9 mouse cellular contexts compared by ENCODE assay signal in genomic region chr2:127722176-127722892, GRCm38 (mm10). TPM values are rescaled to one million over a fixed set of nuclear protein-coding genes. Genes with fewer than 3 reads are reported as not detected.
DNase-seq lines count a peak whose midpoint lies in the region; ATAC-seq and TF ChIP-seq lines count a peak whose summit lies in the region.
"Had no signal": no experiment of that assay in that cellular context is flagged by ENCODE, and none has a peak within 500 bp of the region (broad histone marks: within the 10 kb centered on the region; RNA-seq: fewer than 3 reads in every experiment).

No protein-coding gene starts in this region.

- no peaks in the 10 kb centered on the region for H3K9me3 ChIP-seq in hindbrain, embryonic 12.5 days (replicated peaks)
- H3K9me3 ChIP-seq in hindbrain, embryonic 13.5 days = no peaks in the 10 kb centered on the region
- H3K9me3 ChIP-seq: midbrain, embryonic 12.5 days had no signal

- H3K9ac ChIP-seq in hindbrain, embryonic 12.5 days = no peak overlapping the region
- no peak overlapping the region for H3K9ac ChIP-seq in hindbrain, embryonic 13.5 days
- H3K9ac ChIP-seq in heart, adult 2 months (ENCODE audit: low read depth, low read length) = no peak overlapping the region
- H3K9ac ChIP-seq: midbrain, embryonic 12.5 days had no signal

- TF ChIP-seq EP300 in heart, adult 2 months (IDR thresholded peaks at IDR 0.05; ENCODE audit: insufficient read depth, low read depth, low read length) = no peak

- peak overlapping the region; percentile 55; the same call in 1 of the 2 replicates for H3K27ac ChIP-seq in hindbrain, embryonic 12.5 days
- no peak overlapping the region for H3K27ac ChIP-seq in hindbrain, embryonic 13.5 days
- peak overlapping the region; percentile 64 for H3K27ac ChIP-seq in heart, adult 2 months
- H3K27ac ChIP-seq: midbrain, embryonic 12.5 days had no signal

- peak; percentile 31 to 73 for DNase-seq in cerebellum, postnatal 4 days (ENCODE audit: low spot score in 2 of 2)
- peak; percentile 75 to 87 for DNase-seq in heart, adult 2 months
- peak; percentile 73 for DNase-seq in kidney, adult 8-10 months
- DNase-seq in left cerebral cortex, postnatal 4 days = peak; percentile 88
- peak; percentile 62 to 71 for DNase-seq in urinary bladder, postnatal 4 days (ENCODE audit: low spot score in 2 of 2)

- H3K4me3 ChIP-seq in hindbrain, embryonic 12.5 days = no peak overlapping the region
- no peak overlapping the region for H3K4me3 ChIP-seq in hindbrain, embryonic 13.5 days
- no peak overlapping the region for H3K4me3 ChIP-seq in heart, adult 2 months
- H3K4me3 ChIP-seq: midbrain, embryonic 12.5 days had no signal

- WGBS in hindbrain, embryonic 12.5 days = 60% methylated on average over 7 of the region's 7 CpGs
- 67% methylated on average over 7 of the region's 7 CpGs for WGBS in hindbrain, embryonic 13.5 days
- WGBS in heart, adult 2 months = 25% methylated on average over 7 of the region's 7 CpGs

- ATAC-seq in hindbrain, embryonic 12.5 days (ENCODE audit: low FRiP score) = no peak
- no peak for ATAC-seq in hindbrain, embryonic 13.5 days (ENCODE audit: low FRiP score)
- peak; percentile 17; the same call in 1 of the 2 replicates for ATAC-seq in megakaryocyte progenitor cell, adult 5-6 weeks (replicated peaks; ENCODE audit: poor library complexity)

- H3K79me2 ChIP-seq in heart, adult 2 months (replicated peaks; ENCODE audit: control insufficient read depth, insufficient read depth, low read length) = no peaks in the 10 kb centered on the region

- no peaks in the 10 kb centered on the region for H3K36me3 ChIP-seq in hindbrain, embryonic 12.5 days
- no peaks in the 10 kb centered on the region for H3K36me3 ChIP-seq in hindbrain, embryonic 13.5 days
- H3K36me3 ChIP-seq in heart, adult 2 months (ENCODE audit: control insufficient read depth, insufficient read depth, low read length) = peaks cover 8% of the 10 kb centered on the region; the same call in 1 of the 2 replicates
- H3K36me3 ChIP-seq: midbrain, embryonic 12.5 days had no signal

- no peak for TF ChIP-seq POLR2A in heart, adult 2 months (IDR thresholded peaks at IDR 0.05; ENCODE audit: insufficient read depth, low read depth, low read length)

- no peaks in the 10 kb centered on the region for H3K27me3 ChIP-seq in hindbrain, embryonic 12.5 days
- no peaks in the 10 kb centered on the region for H3K27me3 ChIP-seq in hindbrain, embryonic 13.5 days
- H3K27me3 ChIP-seq in heart, adult 2 months (ENCODE audit: control insufficient read depth, insufficient read depth, low read length) = no peaks in the 10 kb centered on the region
- H3K27me3 ChIP-seq: midbrain, embryonic 12.5 days had no signal

- no peak for TF ChIP-seq CTCF in heart, adult 2 months (IDR thresholded peaks at IDR 0.05)

- peaks cover 5% of the 10 kb centered on the region; the same call in 1 of the 2 replicates for H3K4me1 ChIP-seq in hindbrain, embryonic 12.5 days
- H3K4me1 ChIP-seq in hindbrain, embryonic 13.5 days (replicated peaks) = 0 out of 2 replicates have a peak, but pooled peaks cover 3% of the 10 kb centered on the region
- peaks cover 17% of the 10 kb centered on the region for H3K4me1 ChIP-seq in heart, adult 2 months (ENCODE audit: control insufficient read depth, insufficient read depth, low read length)
- H3K4me1 ChIP-seq: midbrain, embryonic 12.5 days had no signal

- no peak overlapping the region for H3K4me2 ChIP-seq in hindbrain, embryonic 12.5 days (replicated peaks)
- H3K4me2 ChIP-seq in hindbrain, embryonic 13.5 days = no peak overlapping the region
- H3K4me2 ChIP-seq: midbrain, embryonic 12.5 days had no signal

- intact Hi-C loops in heart, adult 2 months (cut with DNase I) = no loop called here
- intact Hi-C loops in left cerebral cortex, postnatal 4 days (cut with DNase I) = no loop called here

RNA-seq across cellular contexts. Expression of gene Mall, which starts 7.4 kb away (rescaled TPM):
- 1.1 and 1.5 TPM in 2 replicates for polyA plus RNA-seq in hindbrain, embryonic 12.5 days (2016; fragmentation: Nextera tagmentation; extraction: Ambion mirVana)
- polyA plus RNA-seq in hindbrain, embryonic 13.5 days (2015; fragmentation: Nextera tagmentation; extraction: Ambion mirVana) = 0.60 and 0.69 TPM in 2 replicates
- 1 to 10 TPM; 5.9 to 7.1 TPM for total RNA-seq in heart, adult 2 months (2021)
- polyA plus RNA-seq in heart, adult 2 months (2012; rRNA removed) = 11.4 and 13.5 TPM in 2 replicates
- total RNA-seq in left cerebral cortex, postnatal 4 days (2021) = under 1 TPM; 0.62 to 0.80 TPM
- not detected in 2 replicates for total RNA-seq in megakaryocyte progenitor cell, adult 5-6 weeks (2015)
- not detected in 2 replicates for total RNA-seq in megakaryocyte progenitor cell, adult 5-6 weeks (2017)
